Mouse (Mus musculus) erythroblast, embryonic 14.5 days (primary cell): ENCODE results near the gene Wipf1.

Experiments
- GATA1 ChIP-seq: IDR thresholded peaks from 2 replicates; pipeline ENCODE4 v1.6.1; 2012; ENCODE audit warnings: low read length, inconsistent platforms, mixed read lengths
- TAL1 ChIP-seq: IDR thresholded peaks from 3 replicates; pipeline ENCODE4 v1.6.1; 2012; ENCODE audit warnings: low read length, inconsistent platforms, mixed read lengths

DNA sequence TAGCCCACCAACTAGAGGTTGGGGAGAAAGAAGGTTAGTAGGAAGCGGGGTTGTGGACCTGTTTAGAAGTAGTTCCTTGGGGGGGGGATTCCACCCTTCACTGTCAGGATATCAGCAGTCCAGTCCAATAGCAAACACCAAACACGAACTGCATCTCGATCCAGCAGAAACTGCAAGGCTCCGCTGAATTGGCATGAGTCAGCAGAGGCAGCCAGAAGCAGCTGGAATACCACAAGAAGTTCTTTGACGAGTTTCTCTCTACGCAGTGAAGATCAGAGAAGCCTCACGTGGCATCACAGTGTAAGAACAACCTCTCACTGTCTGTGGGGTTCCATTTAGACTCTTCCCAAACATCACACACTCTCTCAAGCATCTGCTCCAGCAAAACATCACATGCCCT is 124.6 kb downstream of the Wipf1 start:
- no peak for TF ChIP-seq GATA1
- TF ChIP-seq TAL1: no peak
